31 mouse cellular contexts compared by ENCODE assay signal in genomic region chr12:112038441-112038840, GRCm38 (mm10). TPM values are rescaled to one million over a fixed set of nuclear protein-coding genes. Genes with fewer than 3 reads are reported as not detected.
"Had no signal": no experiment of that assay in that cellular context is flagged by ENCODE, and none has a peak within 500 bp of the region (broad histone marks: within the 10 kb centered on the region; RNA-seq: fewer than 3 reads in every experiment).

No protein-coding gene starts in this region.

- H3K36me3 ChIP-seq: embryonic facial prominence, embryonic 10.5 days; embryonic facial prominence, embryonic 12.5 days; embryonic facial prominence, embryonic 13.5 days; embryonic facial prominence, embryonic 15.5 days; forebrain, embryonic 10.5 days; forebrain, embryonic 12.5 days; forebrain, embryonic 15.5 days had no signal

- H3K27ac ChIP-seq: embryonic facial prominence, embryonic 10.5 days; embryonic facial prominence, embryonic 12.5 days; embryonic facial prominence, embryonic 13.5 days; embryonic facial prominence, embryonic 15.5 days; forebrain, embryonic 10.5 days; forebrain, embryonic 12.5 days; forebrain, embryonic 13.5 days; forebrain, embryonic 15.5 days; gastrocnemius, adult 2 months; heart, adult 2 months had no signal

- DNase-seq: cerebellum, adult 2 months; cerebellum, adult 8-10 months; cerebellum, adult 9-10 months; cerebellum, adult 9-11 months; cerebellum, postnatal 10 days; cerebellum, postnatal 14 days; cerebellum, postnatal 25 days; cerebellum, postnatal 36 days; embryo, embryonic 11 days; forebrain, postnatal 0 days; gastrocnemius, adult 2 months; gastrocnemius, postnatal 10 days; gastrocnemius, postnatal 14 days; gastrocnemius, postnatal 25 days; heart, adult 18-20 months; heart, adult 2 months had no signal

- H3K9me3 ChIP-seq: embryonic facial prominence, embryonic 10.5 days; embryonic facial prominence, embryonic 12.5 days; embryonic facial prominence, embryonic 13.5 days; embryonic facial prominence, embryonic 15.5 days; forebrain, embryonic 10.5 days; forebrain, embryonic 12.5 days; forebrain, embryonic 13.5 days; forebrain, embryonic 15.5 days had no signal

- ATAC-seq: forebrain, embryonic 13.5 days; forebrain, embryonic 14.5 days; forebrain, embryonic 15.5 days; forebrain, embryonic 16.5 days; forebrain, postnatal 0 days had no signal

- H3K9ac ChIP-seq: embryonic facial prominence, embryonic 12.5 days; embryonic facial prominence, embryonic 13.5 days; embryonic facial prominence, embryonic 15.5 days; forebrain, embryonic 12.5 days; forebrain, embryonic 13.5 days; forebrain, embryonic 15.5 days; forebrain, postnatal 0 days had no signal

- H3K4me1 ChIP-seq: embryonic facial prominence, embryonic 10.5 days; embryonic facial prominence, embryonic 12.5 days; embryonic facial prominence, embryonic 13.5 days; embryonic facial prominence, embryonic 15.5 days; forebrain, embryonic 10.5 days; forebrain, embryonic 12.5 days; forebrain, embryonic 13.5 days; forebrain, embryonic 15.5 days had no signal

- H3K4me3 ChIP-seq: embryonic facial prominence, embryonic 10.5 days; embryonic facial prominence, embryonic 12.5 days; embryonic facial prominence, embryonic 13.5 days; embryonic facial prominence, embryonic 15.5 days; erythroblast, embryonic 14.5 days; forebrain, embryonic 10.5 days; forebrain, embryonic 12.5 days; forebrain, embryonic 13.5 days; forebrain, embryonic 15.5 days; gastrocnemius, adult 2 months; heart, adult 2 months had no signal

- H3K4me2 ChIP-seq: embryonic facial prominence, embryonic 12.5 days; embryonic facial prominence, embryonic 13.5 days; embryonic facial prominence, embryonic 15.5 days; forebrain, embryonic 12.5 days; forebrain, embryonic 13.5 days; forebrain, embryonic 15.5 days had no signal

- H3K27me3 ChIP-seq: embryonic facial prominence, embryonic 12.5 days; embryonic facial prominence, embryonic 13.5 days; embryonic facial prominence, embryonic 15.5 days; forebrain, embryonic 12.5 days; forebrain, embryonic 13.5 days; forebrain, embryonic 15.5 days had no signal

RNA-seq across cellular contexts. Expression of gene Rd3l, which starts 57.3 kb away (rescaled TPM):
- polyA plus RNA-seq: embryonic facial prominence, embryonic 10.5 days; embryonic facial prominence, embryonic 11.5 days; embryonic facial prominence, embryonic 12.5 days; embryonic facial prominence, embryonic 13.5 days; embryonic facial prominence, embryonic 14.5 days; embryonic facial prominence, embryonic 15.5 days; erythroblast, embryonic 14.5 days; forebrain, embryonic 10.5 days; forebrain, embryonic 11.5 days; forebrain, embryonic 12.5 days; forebrain, embryonic 13.5 days; forebrain, embryonic 14.5 days; forebrain, embryonic 15.5 days; forebrain, embryonic 16.5 days; gonadal fat pad, adult 2 months; heart, adult 2 months had no signal
